Comparison of ENCODE assay signal across 28 mouse cellular contexts in the genomic region with DNA sequence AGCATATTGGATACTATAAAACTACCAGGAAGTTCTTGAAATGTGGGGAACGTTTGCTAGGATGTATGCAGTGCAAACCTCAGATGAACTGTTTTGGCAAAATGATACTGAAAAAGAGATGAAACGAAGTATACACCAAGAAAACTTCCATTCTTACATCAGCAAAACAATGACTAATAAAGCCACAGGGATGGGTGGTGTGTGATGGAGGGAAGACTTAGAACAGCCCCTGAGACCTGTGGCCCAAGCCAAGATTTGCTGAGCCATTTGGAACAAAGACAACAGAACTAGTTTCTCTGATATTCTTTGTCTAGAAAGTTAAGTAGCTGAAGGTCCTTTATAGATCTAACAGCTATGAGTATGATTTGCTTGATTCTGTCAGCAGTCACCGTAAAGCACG.
DNase-seq lines count a peak whose midpoint lies in the region; ATAC-seq and TF ChIP-seq lines count a peak whose summit lies in the region.
"Had no signal": no experiment of that assay in that cellular context is flagged by ENCODE, and none has a peak within 500 bp of the region (broad histone marks: within the 10 kb centered on the region; RNA-seq: fewer than 3 reads in every experiment).

No protein-coding gene starts in this region.

- peak overlapping the region; percentile 49; the same call in 1 of the 2 replicates for H3K27ac ChIP-seq in gastrocnemius, adult 2 months
- no peak overlapping the region for H3K27ac ChIP-seq in forebrain, embryonic 13.5 days
- H3K27ac ChIP-seq in forebrain, embryonic 12.5 days = no peak overlapping the region
- H3K27ac ChIP-seq: embryonic facial prominence, embryonic 12.5 days; embryonic facial prominence, embryonic 15.5 days; heart, adult 2 months; heart, embryonic 15.5 days; hindbrain, embryonic 10.5 days; hindbrain, embryonic 13.5 days; intestine, embryonic 15.5 days had no signal

- no peaks in the 10 kb centered on the region for H3K27me3 ChIP-seq in forebrain, embryonic 13.5 days
- no peaks in the 10 kb centered on the region for H3K27me3 ChIP-seq in forebrain, embryonic 12.5 days
- H3K27me3 ChIP-seq: embryonic facial prominence, embryonic 12.5 days; embryonic facial prominence, embryonic 15.5 days; heart, embryonic 12.5 days; heart, embryonic 15.5 days; hindbrain, embryonic 13.5 days; intestine, embryonic 15.5 days; Patski had no signal

- no peak overlapping the region for H3K4me3 ChIP-seq in gastrocnemius, adult 2 months
- no peak overlapping the region for H3K4me3 ChIP-seq in forebrain, embryonic 13.5 days
- no peak overlapping the region for H3K4me3 ChIP-seq in forebrain, embryonic 12.5 days (replicated peaks)
- H3K4me3 ChIP-seq: embryonic facial prominence, embryonic 12.5 days; embryonic facial prominence, embryonic 15.5 days; erythroblast, embryonic 14.5 days; heart, adult 2 months; heart, embryonic 12.5 days; heart, embryonic 15.5 days; hindbrain, embryonic 10.5 days; hindbrain, embryonic 13.5 days; intestine, embryonic 15.5 days had no signal

- DNase-seq in 3T3-L1 (ENCODE audit: low read depth, low spot score) (peak; percentile 68), NIH3T3 (ENCODE audit: low read depth) (peak; percentile 56)
- peak; percentile 37 for DNase-seq in gastrocnemius, adult 2 months
- DNase-seq in gastrocnemius, postnatal 25 days = peak; percentile 30
- no peak for DNase-seq in ovary, postnatal 10 days (ENCODE audit: low spot score)
- DNase-seq in thymus, postnatal 0 days (ENCODE audit: low spot score) = no peak
- DNase-seq: adrenal gland, postnatal 10 days; adrenal gland, postnatal 36 days; cerebellum, adult 2 months; cerebellum, adult 9-11 months; cerebellum, postnatal 25 days; forebrain, postnatal 0 days; kidney, adult 18-20 months had no signal

- ATAC-seq in forebrain, embryonic 13.5 days = no peak
- ATAC-seq in forebrain, embryonic 12.5 days (ENCODE audit: low FRiP score) = no peak
- ATAC-seq: CD4-positive, CD25-positive, alpha-beta regulatory T cell, adult 4 months; forebrain, embryonic 14.5 days; forebrain, postnatal 0 days; hindbrain, embryonic 16.5 days; intestine, embryonic 15.5 days had no signal

- WGBS in forebrain, embryonic 13.5 days = 84% methylated on average over 4 of the region's 4 CpGs
- WGBS in forebrain, embryonic 12.5 days = 82% methylated on average over 4 of the region's 4 CpGs

- no peaks in the 10 kb centered on the region for H3K36me3 ChIP-seq in forebrain, embryonic 13.5 days (ENCODE audit: poor library complexity, severe bottlenecking)
- no peaks in the 10 kb centered on the region for H3K36me3 ChIP-seq in forebrain, embryonic 12.5 days (replicated peaks)
- H3K36me3 ChIP-seq: embryonic facial prominence, embryonic 12.5 days; embryonic facial prominence, embryonic 15.5 days; heart, embryonic 12.5 days; heart, embryonic 15.5 days; hindbrain, embryonic 10.5 days; hindbrain, embryonic 13.5 days; intestine, embryonic 15.5 days had no signal

- H3K9me3 ChIP-seq in forebrain, embryonic 13.5 days (replicated peaks) = no peaks in the 10 kb centered on the region
- no peaks in the 10 kb centered on the region for H3K9me3 ChIP-seq in forebrain, embryonic 12.5 days
- H3K9me3 ChIP-seq: embryonic facial prominence, embryonic 12.5 days; embryonic facial prominence, embryonic 15.5 days; heart, embryonic 12.5 days; heart, embryonic 15.5 days; hindbrain, embryonic 10.5 days; hindbrain, embryonic 13.5 days; intestine, embryonic 15.5 days had no signal

- TF ChIP-seq CTCF in gastrocnemius, adult 2 months (IDR thresholded peaks at IDR 0.05) = no peak

- no peak overlapping the region for H3K9ac ChIP-seq in forebrain, embryonic 13.5 days
- H3K9ac ChIP-seq in forebrain, embryonic 12.5 days = no peak overlapping the region
- H3K9ac ChIP-seq: embryonic facial prominence, embryonic 12.5 days; embryonic facial prominence, embryonic 15.5 days; forebrain, postnatal 0 days; heart, embryonic 12.5 days; heart, embryonic 15.5 days; hindbrain, embryonic 13.5 days; intestine, embryonic 15.5 days had no signal

- no peaks in the 10 kb centered on the region for H3K4me1 ChIP-seq in forebrain, embryonic 13.5 days
- no peaks in the 10 kb centered on the region for H3K4me1 ChIP-seq in forebrain, embryonic 12.5 days
- H3K4me1 ChIP-seq: embryonic facial prominence, embryonic 12.5 days; embryonic facial prominence, embryonic 15.5 days; heart, embryonic 12.5 days; heart, embryonic 15.5 days; hindbrain, embryonic 10.5 days; hindbrain, embryonic 13.5 days; intestine, embryonic 15.5 days had no signal

- H3K4me2 ChIP-seq in forebrain, embryonic 13.5 days = no peak overlapping the region
- no peak overlapping the region for H3K4me2 ChIP-seq in forebrain, embryonic 12.5 days
- H3K4me2 ChIP-seq: embryonic facial prominence, embryonic 12.5 days; embryonic facial prominence, embryonic 15.5 days; heart, embryonic 12.5 days; heart, embryonic 15.5 days; hindbrain, embryonic 13.5 days; intestine, embryonic 15.5 days had no signal

- intact Hi-C loops in gastrocnemius, adult 2 months (cut with DNase I) = no loop called here

Comparison
In these comparisons a context has a peak if more than half of its experiments do, and no peak if none do; other contexts are left out.
1. DNase-seq: peak in 3T3-L1 (single experiment), NIH3T3 (single experiment), gastrocnemius, adult 2 months (single experiment) and gastrocnemius, postnatal 25 days (single experiment); none in ovary, postnatal 10 days (single experiment) and thymus, postnatal 0 days (single experiment).